Mouse (Mus musculus): ENCODE data around the gene Madcam1. TPM values are rescaled to one million over a fixed set of nuclear protein-coding genes. Genes with fewer than 3 reads are reported as not detected.

Gene Madcam1
- polyA plus RNA-seq (2014; fragmentation: Illumina TruSeq; extraction: RNeasy Lipid Tissue Mini Kit (QIAGEN cat#74804); ENCODE audit: low read depth, low replicate concordance): not detected

DNA sequence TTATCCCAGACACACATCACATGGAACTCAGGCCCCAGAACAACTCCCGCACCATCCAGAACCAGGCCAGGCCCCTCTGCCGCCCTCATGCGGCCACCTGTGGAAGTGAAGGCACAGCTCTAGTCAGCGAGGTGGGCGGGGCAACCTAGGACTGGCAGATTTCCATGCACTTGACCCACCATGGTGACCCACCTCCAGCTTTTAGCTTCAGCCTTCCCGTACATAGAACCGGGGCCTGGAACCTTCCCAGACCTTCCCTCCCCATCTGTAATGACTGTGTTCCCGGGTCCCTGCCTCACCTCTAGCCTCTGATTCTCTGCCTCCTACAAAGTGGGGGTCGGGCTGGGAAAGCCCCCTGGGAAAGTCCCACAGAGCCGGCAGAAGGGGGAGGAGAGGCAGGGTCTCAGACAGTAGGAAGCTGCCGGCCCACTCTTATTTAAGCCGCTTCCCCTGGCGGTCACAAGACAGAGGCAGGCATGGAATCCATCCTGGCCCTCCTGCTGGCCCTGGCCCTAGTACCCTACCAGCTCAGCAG lies at the start of gene Madcam1:
Gene Madcam1, plus strand, starts transcription at position 429 of the 535 bp plus-strand sequence.

GRCm38 (mm10) chr10:79637128-79638110 lies 26.9 kb upstream of the Madcam1 start, which contains the start of gene Shc2:
Gene Shc2 (minus strand): TSS chr10:79637918.

GRCm38 (mm10) chr10:79645711-79646110 lies 18.6 kb upstream of the Madcam1 start, which contains the start of gene Odf3l2:
Gene Odf3l2 (minus strand): TSS chr10:79645738.

DNA sequence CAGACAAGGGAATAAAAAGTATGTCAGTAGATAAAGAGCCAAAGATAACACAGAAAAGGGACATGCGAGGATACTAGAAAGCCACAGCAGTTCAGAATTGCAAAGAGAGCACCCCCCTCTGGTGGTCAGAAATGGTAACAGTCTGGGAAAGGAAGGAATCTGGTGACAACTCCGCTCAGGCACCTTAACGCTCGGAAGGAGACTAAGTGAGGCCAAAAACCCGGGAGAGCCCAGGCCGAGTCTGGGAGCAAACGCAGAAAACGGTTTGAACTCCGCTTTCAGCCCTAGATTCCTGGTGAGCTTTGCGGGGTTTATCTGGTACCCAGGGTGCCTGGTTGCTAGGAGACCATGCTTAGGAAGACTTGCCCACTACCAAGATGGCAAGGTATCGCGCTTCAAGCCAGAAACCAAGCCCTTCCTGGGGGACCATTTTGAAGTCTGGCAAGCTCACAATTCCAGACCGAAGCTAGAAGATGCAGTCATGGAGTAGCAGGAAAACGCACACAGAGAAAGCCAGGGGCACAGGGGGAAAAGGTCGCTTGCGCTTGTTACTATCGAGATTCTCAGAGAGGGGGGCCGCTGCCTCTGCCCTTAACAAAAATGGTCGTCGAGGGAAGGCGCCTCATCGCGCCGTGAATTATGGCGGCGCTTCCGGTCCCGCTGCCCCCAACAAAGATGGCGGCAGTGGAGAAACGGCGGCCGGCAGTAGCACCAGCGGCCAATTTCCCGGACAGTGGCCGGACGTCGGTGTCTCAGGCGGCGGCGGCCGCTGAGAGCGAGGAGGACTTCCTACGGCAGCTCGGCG lies 4.6 kb downstream of the Madcam1 start, which contains the start of gene Tpgs1:
Gene Tpgs1, plus strand, starts transcription at position 599 of the 805 bp plus-strand sequence.

DNA sequence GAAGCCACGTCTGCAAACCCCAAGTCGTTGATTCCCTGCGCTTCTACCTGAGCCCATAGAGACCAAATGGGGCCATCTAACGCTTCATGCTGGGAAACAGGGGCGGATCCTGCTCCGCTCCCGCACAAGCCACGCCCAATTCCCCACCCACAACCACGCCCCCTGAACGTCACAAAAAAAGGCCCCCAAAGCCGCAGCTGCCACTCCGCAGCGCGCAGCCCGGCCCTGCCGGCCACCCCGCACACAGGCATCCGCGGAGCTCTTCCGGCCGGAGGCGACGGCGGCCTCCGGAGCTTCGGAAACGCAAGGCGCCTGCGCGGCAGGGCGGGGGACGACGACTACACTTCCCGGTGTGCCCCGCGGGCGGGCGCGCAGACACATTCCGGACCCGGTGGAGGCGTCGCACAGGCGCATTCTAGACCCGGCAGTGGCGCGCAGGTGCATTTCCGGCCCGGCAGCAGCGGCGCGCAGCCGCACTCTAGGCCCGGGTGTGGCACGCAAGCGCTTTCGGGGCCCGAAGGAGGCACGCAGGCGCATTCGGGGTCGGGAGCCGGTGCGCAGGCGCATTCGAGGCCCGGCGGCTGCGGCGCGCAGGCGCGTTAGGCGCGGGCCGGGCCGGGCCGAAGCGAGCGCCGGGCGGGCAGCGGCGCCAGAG lies 17.4 kb downstream of the Madcam1 start, which contains the start of gene Cdc34:
Gene Cdc34, plus strand, starts transcription at position 605 of the 655 bp plus-strand sequence.

DNA sequence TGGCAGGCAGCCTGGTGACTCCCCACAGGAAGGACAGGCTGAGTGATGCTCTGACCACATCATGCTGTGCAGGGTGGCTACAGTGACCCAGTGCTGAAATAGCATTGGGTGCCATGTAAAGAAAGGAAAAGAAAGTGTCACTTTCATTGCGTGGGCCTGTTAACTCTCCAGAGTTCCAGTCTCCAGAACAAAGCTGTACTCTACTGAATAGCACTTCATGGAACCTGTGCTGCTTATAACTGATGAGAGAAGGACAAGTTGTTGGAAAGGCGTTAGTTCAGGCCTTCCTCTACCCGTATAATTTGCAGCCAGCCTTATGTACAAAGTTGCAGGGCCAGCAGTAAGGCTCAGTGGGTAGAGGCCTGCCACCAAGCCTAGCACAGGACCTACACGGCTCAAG lies 24.4 kb downstream of the Madcam1 start, which contains the start of gene Gzmm:
Gene Gzmm, plus strand, starts transcription at position 301 of the 400 bp plus-strand sequence.

GRCm38 (mm10) chr10:79704065-79704969 lies 40.0 kb downstream of the Madcam1 start, which contains the start of gene Bsg:
Gene Bsg (plus strand): TSS chr10:79704491.

DNA sequence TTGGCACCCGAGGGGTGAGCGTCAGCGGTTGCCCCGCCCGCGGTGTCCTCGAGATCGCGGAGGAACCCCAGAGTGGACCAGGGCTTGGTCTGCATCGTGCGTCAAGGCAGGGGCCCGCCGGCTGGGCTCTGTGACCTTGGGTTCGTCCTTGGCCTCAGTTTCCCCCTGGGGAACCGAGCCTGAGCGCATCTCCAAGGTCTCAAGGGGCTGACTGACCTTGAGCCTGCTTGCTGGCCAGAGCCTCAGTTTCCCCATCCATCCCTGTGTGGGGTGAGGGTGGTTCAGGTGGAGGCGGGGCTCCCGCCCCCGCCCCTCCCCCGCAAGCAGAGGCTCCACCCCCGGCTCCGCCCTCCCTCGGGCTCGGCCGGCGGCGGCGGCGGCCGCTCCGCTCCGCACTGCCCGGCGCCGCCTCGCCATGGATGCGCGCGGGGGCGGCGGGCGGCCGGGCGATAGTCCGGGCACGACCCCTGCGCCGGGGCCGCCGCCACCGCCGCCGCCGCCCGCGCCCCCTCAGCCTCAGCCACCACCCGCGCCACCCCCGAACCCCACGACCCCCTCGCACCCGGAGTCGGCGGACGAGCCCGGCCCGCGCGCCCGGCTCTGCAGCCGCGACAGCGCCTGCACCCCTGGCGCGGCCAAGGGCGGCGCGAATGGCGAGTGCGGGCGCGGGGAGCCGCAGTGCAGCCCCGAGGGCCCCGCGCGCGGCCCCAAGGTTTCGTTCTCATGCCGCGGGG lies 52.1 kb downstream of the Madcam1 start, which contains the start of gene Hcn2:
Gene Hcn2, plus strand, starts transcription at position 381 of the 734 bp plus-strand sequence.

Other genes with a start within 250 kb of the Madcam1 start
- gene Vmn2r83, start 195.8 kb upstream of the Madcam1 start, polyA plus RNA-seq (2014; fragmentation: Illumina TruSeq; extraction: RNeasy Lipid Tissue Mini Kit (QIAGEN cat#74804); ENCODE audit: low read depth, low replicate concordance): not detected
- 3.4 TPM for gene Plpp2, start 130.8 kb upstream of the Madcam1 start, polyA plus RNA-seq (2014; fragmentation: Illumina TruSeq; extraction: RNeasy Lipid Tissue Mini Kit (QIAGEN cat#74804); ENCODE audit: low read depth, low replicate concordance)
- gene Mier2, start 109.4 kb upstream of the Madcam1 start, polyA plus RNA-seq (2014; fragmentation: Illumina TruSeq; extraction: RNeasy Lipid Tissue Mini Kit (QIAGEN cat#74804); ENCODE audit: low read depth, low replicate concordance): not detected
- gene Theg, start 77.2 kb upstream of the Madcam1 start, polyA plus RNA-seq (2014; fragmentation: Illumina TruSeq; extraction: RNeasy Lipid Tissue Mini Kit (QIAGEN cat#74804); ENCODE audit: low read depth, low replicate concordance): not detected
- not detected for gene C2cd4c, start 50.5 kb upstream of the Madcam1 start, polyA plus RNA-seq (2014; fragmentation: Illumina TruSeq; extraction: RNeasy Lipid Tissue Mini Kit (QIAGEN cat#74804); ENCODE audit: low read depth, low replicate concordance)
- not detected for gene Shc2, start 26.6 kb upstream of the Madcam1 start, polyA plus RNA-seq (2014; fragmentation: Illumina TruSeq; extraction: RNeasy Lipid Tissue Mini Kit (QIAGEN cat#74804); ENCODE audit: low read depth, low replicate concordance)
- gene Odf3l2, start 18.8 kb upstream of the Madcam1 start, polyA plus RNA-seq (2014; fragmentation: Illumina TruSeq; extraction: RNeasy Lipid Tissue Mini Kit (QIAGEN cat#74804); ENCODE audit: low read depth, low replicate concordance): not detected
- not detected for gene Tpgs1, start 4.8 kb downstream of the Madcam1 start, polyA plus RNA-seq (2014; fragmentation: Illumina TruSeq; extraction: RNeasy Lipid Tissue Mini Kit (QIAGEN cat#74804); ENCODE audit: low read depth, low replicate concordance)
- gene Cdc34, start 17.6 kb downstream of the Madcam1 start, polyA plus RNA-seq (2014; fragmentation: Illumina TruSeq; extraction: RNeasy Lipid Tissue Mini Kit (QIAGEN cat#74804); ENCODE audit: low read depth, low replicate concordance): not detected
- gene Gzmm, start 24.5 kb downstream of the Madcam1 start, polyA plus RNA-seq (2014; fragmentation: Illumina TruSeq; extraction: RNeasy Lipid Tissue Mini Kit (QIAGEN cat#74804); ENCODE audit: low read depth, low replicate concordance): not detected
- gene Bsg, start 39.9 kb downstream of the Madcam1 start, polyA plus RNA-seq (2014; fragmentation: Illumina TruSeq; extraction: RNeasy Lipid Tissue Mini Kit (QIAGEN cat#74804); ENCODE audit: low read depth, low replicate concordance): 293 TPM
- gene Hcn2, start 52.1 kb downstream of the Madcam1 start, polyA plus RNA-seq (2014; fragmentation: Illumina TruSeq; extraction: RNeasy Lipid Tissue Mini Kit (QIAGEN cat#74804); ENCODE audit: low read depth, low replicate concordance): not detected
- gene Polrmt, start 82.0 kb downstream of the Madcam1 start, polyA plus RNA-seq (2014; fragmentation: Illumina TruSeq; extraction: RNeasy Lipid Tissue Mini Kit (QIAGEN cat#74804); ENCODE audit: low read depth, low replicate concordance): 4.2 TPM
- gene Fgf22, start 90.5 kb downstream of the Madcam1 start, polyA plus RNA-seq (2014; fragmentation: Illumina TruSeq; extraction: RNeasy Lipid Tissue Mini Kit (QIAGEN cat#74804); ENCODE audit: low read depth, low replicate concordance): not detected
- gene Rnf126, start 102.4 kb downstream of the Madcam1 start, polyA plus RNA-seq (2014; fragmentation: Illumina TruSeq; extraction: RNeasy Lipid Tissue Mini Kit (QIAGEN cat#74804); ENCODE audit: low read depth, low replicate concordance): 0.36 TPM
- 2.6 TPM for gene Fstl3, start 112.7 kb downstream of the Madcam1 start, polyA plus RNA-seq (2014; fragmentation: Illumina TruSeq; extraction: RNeasy Lipid Tissue Mini Kit (QIAGEN cat#74804); ENCODE audit: low read depth, low replicate concordance)
- gene Prss57, start 126.4 kb downstream of the Madcam1 start, polyA plus RNA-seq (2014; fragmentation: Illumina TruSeq; extraction: RNeasy Lipid Tissue Mini Kit (QIAGEN cat#74804); ENCODE audit: low read depth, low replicate concordance): not detected
- 1.1 TPM for gene Palm, start 129.0 kb downstream of the Madcam1 start, polyA plus RNA-seq (2014; fragmentation: Illumina TruSeq; extraction: RNeasy Lipid Tissue Mini Kit (QIAGEN cat#74804); ENCODE audit: low read depth, low replicate concordance)
- 0.49 TPM for gene Misp, start 156.4 kb downstream of the Madcam1 start, polyA plus RNA-seq (2014; fragmentation: Illumina TruSeq; extraction: RNeasy Lipid Tissue Mini Kit (QIAGEN cat#74804); ENCODE audit: low read depth, low replicate concordance)
- gene Ptbp1, start 189.9 kb downstream of the Madcam1 start, polyA plus RNA-seq (2014; fragmentation: Illumina TruSeq; extraction: RNeasy Lipid Tissue Mini Kit (QIAGEN cat#74804); ENCODE audit: low read depth, low replicate concordance): 40.9 TPM
- gene Prtn3, start 209.9 kb downstream of the Madcam1 start, polyA plus RNA-seq (2014; fragmentation: Illumina TruSeq; extraction: RNeasy Lipid Tissue Mini Kit (QIAGEN cat#74804); ENCODE audit: low read depth, low replicate concordance): not detected
- gene Plppr3, start 210.1 kb downstream of the Madcam1 start, polyA plus RNA-seq (2014; fragmentation: Illumina TruSeq; extraction: RNeasy Lipid Tissue Mini Kit (QIAGEN cat#74804); ENCODE audit: low read depth, low replicate concordance): not detected
- gene Elane, start 221.7 kb downstream of the Madcam1 start, polyA plus RNA-seq (2014; fragmentation: Illumina TruSeq; extraction: RNeasy Lipid Tissue Mini Kit (QIAGEN cat#74804); ENCODE audit: low read depth, low replicate concordance): not detected
- not detected for gene Cfd, start 226.3 kb downstream of the Madcam1 start, polyA plus RNA-seq (2014; fragmentation: Illumina TruSeq; extraction: RNeasy Lipid Tissue Mini Kit (QIAGEN cat#74804); ENCODE audit: low read depth, low replicate concordance)
- gene Med16, start 244.4 kb downstream of the Madcam1 start, polyA plus RNA-seq (2014; fragmentation: Illumina TruSeq; extraction: RNeasy Lipid Tissue Mini Kit (QIAGEN cat#74804); ENCODE audit: low read depth, low replicate concordance): 0.20 TPM
- gene Gm26602, start 246.3 kb downstream of the Madcam1 start, polyA plus RNA-seq (2014; fragmentation: Illumina TruSeq; extraction: RNeasy Lipid Tissue Mini Kit (QIAGEN cat#74804); ENCODE audit: low read depth, low replicate concordance): not detected